Mouse (Mus musculus): ENCODE results near the gene Gcsh.

DNA sequence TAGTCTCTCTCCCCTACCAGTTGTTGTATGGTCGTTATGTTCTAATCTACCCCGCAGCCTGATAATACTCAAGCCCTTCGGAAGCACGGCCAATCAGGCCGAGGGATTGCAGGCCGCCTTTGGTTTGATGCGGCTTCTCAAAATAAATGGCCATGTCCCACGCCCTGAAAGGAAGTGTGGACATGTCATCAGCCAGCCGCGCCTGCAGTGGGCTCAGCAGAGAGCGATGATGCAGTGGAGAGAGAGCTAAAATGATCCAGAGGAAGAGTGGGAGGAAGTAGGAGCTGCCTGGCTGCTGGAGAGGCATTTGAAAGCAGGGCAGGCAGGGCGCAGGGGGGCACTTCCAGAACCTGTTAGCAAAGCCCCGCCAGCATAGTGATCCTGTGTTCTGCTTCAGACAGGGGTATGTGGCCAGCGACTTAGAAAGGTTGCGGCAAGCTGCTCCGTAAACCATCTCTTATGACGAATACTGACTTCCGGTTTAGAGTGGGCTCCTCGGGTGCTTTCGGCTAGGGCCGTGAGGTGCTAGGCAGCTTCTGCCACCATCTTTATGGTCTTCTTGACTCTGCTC is 47.0 kb downstream of the Gcsh start:
- no peak for TF ChIP-seq GATA1 (IDR thresholded peaks at IDR 0.05; ENCODE audit: borderline replicate concordance, low read length)
- TF ChIP-seq FLI1 (IDR thresholded peaks at IDR 0.05; ENCODE audit: low read length) = no peak
